Mouse (Mus musculus) lung, postnatal 10 days (tissue): ENCODE measurements at regions not wholly inside any gene's neighbourhood (a gene's known extent, or its start where the extent isn't known, plus 50 kb on each side); places are given as distances from the start of the nearest gene placed in this dataset.

Source experiments
- DNase-seq: peaks from one replicate; pipeline ENCODE4 v3.0.0; 2021

GRCm38 (mm10) chr13:43852888-43853287 is 68.3 kb downstream of the Cd83 start:
- no peak for DNase-seq

- no peak for DNase-seq
Observed at GRCm38 (mm10) chr13:43854973-43855372, 70.4 kb downstream of the Cd83 start.

- DNase-seq, result no peak
Observed at GRCm38 (mm10) chr13:43860932-43861331, 76.4 kb downstream of the Cd83 start.

- DNase-seq, result no peak
Observed at GRCm38 (mm10) chr13:43861424-43861823, 76.8 kb downstream of the Cd83 start.

GRCm38 (mm10) chr13:43862056-43862455 is 77.5 kb downstream of the Cd83 start:
- DNase-seq, result no peak

GRCm38 (mm10) chr13:43862586-43862985 is 78.0 kb downstream of the Cd83 start:
- no peak for DNase-seq

- no peak for DNase-seq
Observed at GRCm38 (mm10) chr13:43863581-43864100, 79.1 kb downstream of the Cd83 start.

GRCm38 (mm10) chr13:43864153-43864861 is 79.7 kb downstream of the Cd83 start:
- peak; percentile 100 for DNase-seq

GRCm38 (mm10) chr13:43865036-43865435 is 80.5 kb downstream of the Cd83 start:
- DNase-seq, result peak; percentile 55

GRCm38 (mm10) chr13:43875895-43876294 is 91.3 kb downstream of the Cd83 start:
- no peak for DNase-seq

GRCm38 (mm10) chr13:43887284-43887683 is 102.7 kb downstream of the Cd83 start:
- DNase-seq, result peak; percentile 24

GRCm38 (mm10) chr13:43891928-43892327 is 107.4 kb downstream of the Cd83 start:
- DNase-seq, result no peak

- no peak for DNase-seq
Observed at GRCm38 (mm10) chr13:43895990-43896389, 111.4 kb downstream of the Cd83 start.

- no peak for DNase-seq
Observed at GRCm38 (mm10) chr13:43897046-43897445, 112.5 kb downstream of the Cd83 start.

GRCm38 (mm10) chr13:43898555-43899258 is 114.1 kb downstream of the Cd83 start:
- DNase-seq, result no peak

- DNase-seq, result no peak
Observed at GRCm38 (mm10) chr13:43900115-43900514, 115.5 kb downstream of the Cd83 start.

GRCm38 (mm10) chr13:43900758-43901157 is 116.2 kb downstream of the Cd83 start:
- DNase-seq, result no peak

- DNase-seq, result peak; percentile 21
Observed at GRCm38 (mm10) chr13:43903391-43903790, 118.8 kb downstream of the Cd83 start.

- no peak for DNase-seq
Observed at GRCm38 (mm10) chr13:43904291-43904690, 119.7 kb downstream of the Cd83 start.

- no peak for DNase-seq
Observed at GRCm38 (mm10) chr13:43906241-43906640, 121.7 kb downstream of the Cd83 start.

- no peak for DNase-seq
Observed at GRCm38 (mm10) chr13:43907425-43907824, 122.8 kb downstream of the Cd83 start.

- DNase-seq, result peak; percentile 16
Observed at GRCm38 (mm10) chr13:43908041-43908644, 123.6 kb downstream of the Cd83 start.

GRCm38 (mm10) chr13:43909933-43910332 is 125.4 kb downstream of the Cd83 start:
- DNase-seq, result no peak

GRCm38 (mm10) chr13:43913476-43913875 is 128.9 kb downstream of the Cd83 start:
- no peak for DNase-seq
